Mouse (Mus musculus) telencephalon, adult 2 months (tissue): Measurements from ENCODE around the gene Zdhhc18.

Source experiments
- DNase-seq: peaks from one replicate; pipeline ENCODE4 v3.0.0-alpha.2; 2011; ENCODE audit warnings: low read depth, low spot score

Gene Zdhhc18

GRCm38 (mm10) chr4:133559846-133560245, 90.1 kb downstream of the Zdhhc18 start:
- no peak for DNase-seq

GRCm38 (mm10) chr4:133557041-133557717, 92.8 kb downstream of the Zdhhc18 start:
- DNase-seq: no peak
